Mouse (Mus musculus) intestine, postnatal 0 days (tissue): ENCODE measurements at regions not wholly inside any gene's neighbourhood (a gene's known extent, or its start where the extent isn't known, plus 50 kb on each side); places are given as distances from the start of the nearest gene placed in this dataset.

Experiments used
- ATAC-seq: fragments of 200-750 bp; cut with Nextera tagmentation; 2 replicates; pipeline ENCODE4 v1.8.0; 2017; ENCODE audit warnings: mild to moderate bottlenecking, moderate TSS enrichment, moderate library complexity
- H3K27ac ChIP-seq: fragments of 300-500 bp; sonication (generic); 2 replicates; pipeline ENCODE4 v1.5.1; 2014; ENCODE audit warnings: mild to moderate bottlenecking, low read depth, low read length, moderate library complexity
- H3K27me3 ChIP-seq: fragments of 300-500 bp; sonication (generic); replicated peaks from 2 replicates; pipeline ENCODE4 v1.6.1; 2014; ENCODE audit warnings: low read length, mixed read lengths; ENCODE audit not compliant: control insufficient read depth, insufficient read depth
- H3K36me3 ChIP-seq: fragments of 300-500 bp; sonication (generic); 2 replicates; pipeline ENCODE4 v1.6.1; 2014; ENCODE audit warnings: mild to moderate bottlenecking, moderate library complexity; ENCODE audit not compliant: control insufficient read depth, insufficient read depth
- H3K4me1 ChIP-seq: fragments of 300-500 bp; sonication (generic); replicated peaks from 2 replicates; pipeline ENCODE4 v1.6.1; 2014; ENCODE audit warnings: antibody characterized with exemption, low read length, mixed read lengths; ENCODE audit not compliant: control insufficient read depth, insufficient read depth
- H3K4me2 ChIP-seq: fragments of 300-500 bp; sonication (generic); replicated peaks from 2 replicates; pipeline ENCODE4 v1.6.1; 2014; ENCODE audit warnings: low read depth, mild to moderate bottlenecking, moderate library complexity
- H3K4me3 ChIP-seq: fragments of 300-500 bp; sonication (generic); 2 replicates; pipeline ENCODE4 v1.5.1; 2014; ENCODE audit warnings: low read depth, low read length
- H3K9ac ChIP-seq: fragments of 300-500 bp; sonication (generic); 2 replicates; pipeline ENCODE4 v1.6.1; 2014; ENCODE audit warnings: mild to moderate bottlenecking, low read depth, low read length
- H3K9me3 ChIP-seq: fragments of 300-500 bp; sonication (generic); 2 replicates; pipeline ENCODE4 v1.6.1; 2016; ENCODE audit warnings: mixed run types; ENCODE audit not compliant: control insufficient read depth
- CTCF ChIP-seq: sonication (generic); IDR thresholded peaks from 2 replicates; pipeline ENCODE4 v1.5.1; 2016; ENCODE audit warnings: low read depth, mild to moderate bottlenecking, control low read depth, antibody characterized with exemption, moderate library complexity
- WGBS: fragments of 180-500 bp; shearing (Covaris S2); extraction: QIAGEN DNeasy Blood & Tissue Kit; methylation state at CpG from one replicate; pipeline ENCODE4 v1.1.7; 2014; 5-methylcytosine and 5-hydroxymethylcytosine counted together

- Histone ChIP-seq H3K27ac (no peak overlapping the region), H3K27me3 (no peaks in the 10 kb centered on the region), H3K4me1 (no peaks in the 10 kb centered on the region), H3K4me3 (no peak overlapping the region), H3K36me3 (no peaks in the 10 kb centered on the region), H3K9ac (no peak overlapping the region), H3K4me2 (no peak overlapping the region), H3K9me3 (no peaks in the 10 kb centered on the region)
- TF ChIP-seq CTCF: no peak
- no peak for ATAC-seq
- WGBS: 62% methylated on average over 14 of the region's 14 CpGs
Observed at GRCm38 (mm10) chr2:34098004-34098547, 210.3 kb upstream of the Mvb12b start.

GRCm38 (mm10) chr2:34096561-34096960 lies 208.8 kb upstream of the Mvb12b start:
- ATAC-seq: no peak
- TF ChIP-seq CTCF: no peak

DNA sequence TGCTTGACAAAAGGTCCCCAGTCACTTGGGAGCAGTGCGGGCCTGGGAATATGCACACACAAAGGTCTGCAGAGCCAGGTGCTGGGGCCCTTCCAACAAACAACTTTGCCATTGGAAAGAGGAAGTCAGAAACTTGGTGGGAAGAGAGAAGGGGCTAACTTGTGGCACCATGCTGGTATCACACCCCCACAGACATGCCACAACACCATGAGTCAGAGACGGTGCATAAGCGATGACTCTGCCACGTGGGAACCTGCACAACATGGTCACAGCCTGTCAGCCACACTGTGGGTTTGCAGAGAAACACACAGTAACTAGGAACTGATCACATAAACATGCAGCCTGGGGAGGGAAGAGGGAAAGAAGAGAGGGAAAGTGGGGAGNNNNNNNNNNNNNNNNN lies 201.1 kb upstream of the Mvb12b start:
- Histone ChIP-seq H3K9ac (no peak overlapping the region), H3K36me3 (no peaks in the 10 kb centered on the region), H3K4me2 (no peak overlapping the region), H3K27me3 (no peaks in the 10 kb centered on the region), H3K9me3 (no peaks in the 10 kb centered on the region), H3K27ac (no peak overlapping the region), H3K4me1 (no peaks in the 10 kb centered on the region), H3K4me3 (no peak overlapping the region)
- TF ChIP-seq CTCF: no peak
- whole genome bisulfite sequencing: 56% methylated on average over 4 of the region's 4 CpGs
- no peak for ATAC-seq

More at GRCm38 (mm10) chr2:34096561-34096960, 208.8 kb upstream of the Mvb12b start:
- Histone ChIP-seq H3K36me3 (no peaks in the 10 kb centered on the region), H3K4me1 (no peaks in the 10 kb centered on the region), H3K27ac (no peak overlapping the region), H3K27me3 (no peaks in the 10 kb centered on the region), H3K4me3 (no peak overlapping the region), H3K4me2 (no peak overlapping the region), H3K9me3 (no peaks in the 10 kb centered on the region), H3K9ac (no peak overlapping the region)

DNA sequence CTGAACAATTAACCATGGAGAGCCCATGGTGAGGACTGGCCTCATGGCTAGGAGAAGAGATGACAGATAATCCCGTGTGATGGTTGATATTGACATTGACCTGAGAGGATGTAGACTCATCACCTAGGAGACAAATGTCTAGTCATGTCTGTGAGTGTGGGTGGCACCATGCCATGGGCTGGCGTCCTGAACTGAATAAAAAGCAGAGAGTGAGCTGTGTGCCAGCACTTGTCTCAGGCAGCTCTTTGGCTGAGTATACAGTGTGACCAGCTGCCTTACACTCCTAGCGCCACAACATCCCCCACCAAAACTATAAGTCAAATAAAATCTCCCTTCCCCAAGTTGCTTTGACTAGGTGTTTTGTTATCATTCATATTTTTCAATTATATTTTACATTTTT lies 198.4 kb upstream of the Mvb12b start:
- no peak overlapping the region for H3K4me3 ChIP-seq
- WGBS: 77% methylated on average over 3 of the region's 3 CpGs
- ATAC-seq: no peak
- H3K9me3 ChIP-seq: no peaks in the 10 kb centered on the region
- H3K9ac ChIP-seq: no peak overlapping the region
- no peak for TF ChIP-seq CTCF
- H3K4me1 ChIP-seq: no peaks in the 10 kb centered on the region
- no peaks in the 10 kb centered on the region for H3K36me3 ChIP-seq
- H3K4me2 ChIP-seq: no peak overlapping the region
- H3K27me3 ChIP-seq: no peaks in the 10 kb centered on the region
- H3K27ac ChIP-seq: no peak overlapping the region

- H3K4me2 ChIP-seq: no peak overlapping the region
- H3K27ac ChIP-seq: no peak overlapping the region
- H3K9me3 ChIP-seq: no peaks in the 10 kb centered on the region
- no peaks in the 10 kb centered on the region for H3K36me3 ChIP-seq
- no peak for TF ChIP-seq CTCF
- H3K4me3 ChIP-seq: no peak overlapping the region
- 69% methylated on average over 1 of the region's 1 CpGs for WGBS
- no peak for ATAC-seq
- H3K27me3 ChIP-seq: no peaks in the 10 kb centered on the region
- H3K9ac ChIP-seq: no peak overlapping the region
- no peaks in the 10 kb centered on the region for H3K4me1 ChIP-seq
Observed at GRCm38 (mm10) chr2:34084513-34084912, 196.8 kb upstream of the Mvb12b start.

DNA sequence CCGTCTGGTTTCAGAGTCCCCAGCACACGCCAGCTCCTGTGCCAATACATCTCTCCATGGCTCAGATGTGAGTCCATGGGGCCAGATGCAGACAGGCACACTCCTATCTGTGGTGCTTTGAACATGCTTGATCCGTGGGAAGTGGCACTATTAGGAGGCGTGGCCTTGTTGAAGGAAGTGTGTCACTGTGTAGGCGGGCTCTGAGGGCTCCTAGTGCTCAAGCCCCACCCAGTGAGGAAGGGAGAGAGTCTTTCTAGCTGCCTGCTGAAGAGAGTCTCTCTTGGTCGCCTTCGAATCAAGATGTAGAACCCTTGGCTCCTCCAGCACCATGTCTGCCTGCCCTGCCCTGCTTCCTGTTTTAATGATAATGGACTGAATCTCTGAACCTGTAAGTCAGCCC lies 194.7 kb upstream of the Mvb12b start:
- Histone ChIP-seq H3K36me3 (no peaks in the 10 kb centered on the region), H3K4me1 (no peaks in the 10 kb centered on the region), H3K4me2 (no peak overlapping the region), H3K4me3 (no peak overlapping the region), H3K27me3 (no peaks in the 10 kb centered on the region), H3K9me3 (no peaks in the 10 kb centered on the region), H3K27ac (no peak overlapping the region), H3K9ac (no peak overlapping the region)
- 74% methylated on average over 7 of the region's 7 CpGs for WGBS
- ATAC-seq: no peak
- no peak for TF ChIP-seq CTCF

DNA sequence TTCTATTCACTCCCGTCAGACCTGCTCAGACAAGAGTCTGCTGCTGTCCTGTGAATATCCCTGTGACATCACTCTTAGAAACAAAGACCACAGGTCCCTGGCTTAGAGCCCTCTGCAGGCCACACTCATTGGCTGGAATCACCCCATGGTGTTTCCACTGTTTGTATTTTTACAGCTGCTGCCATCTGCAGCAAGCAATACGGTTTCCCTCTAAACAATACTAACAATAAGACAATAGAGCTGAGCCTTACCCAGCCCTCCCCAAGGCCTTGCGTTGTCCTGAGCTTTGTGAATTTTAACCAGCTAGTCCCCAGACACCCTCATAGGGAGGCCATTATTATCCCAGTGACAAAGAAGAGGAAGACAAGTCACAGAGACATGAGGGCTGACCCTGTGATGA lies 192.4 kb upstream of the Mvb12b start:
- 15% methylated on average over 3 of the region's 3 CpGs for WGBS
- no peak for ATAC-seq

More for the DNA sequence above, 192.4 kb upstream of the Mvb12b start:
- Histone ChIP-seq H3K27me3 (no peaks in the 10 kb centered on the region), H3K27ac (no peak overlapping the region), H3K4me1 (no peaks in the 10 kb centered on the region), H3K4me3 (no peak overlapping the region), H3K9ac (no peak overlapping the region), H3K9me3 (no peaks in the 10 kb centered on the region), H3K4me2 (no peak overlapping the region), H3K36me3 (no peaks in the 10 kb centered on the region)
- TF ChIP-seq CTCF: no peak
